Mouse (Mus musculus) cerebellum, adult 2 months (tissue): ENCODE results near the gene Nop53. TPM values are rescaled to one million over a fixed set of nuclear protein-coding genes. Genes with fewer than 3 reads are reported as not detected.

ENCODE experiments used
- DNase-seq, 2 experiments: peaks; one replicate each; pipeline ENCODE4 v3.0.0; 2021
- H3K27ac ChIP-seq: fragments of 200-500 bp; 2 replicates; pipeline ENCODE4 v1.5.1; 2012; ENCODE audit warnings: low read length, control low read depth, inconsistent platforms; ENCODE audit not compliant: insufficient read depth
- H3K27me3 ChIP-seq: fragments of 200-500 bp; 2 replicates; pipeline ENCODE4 v1.6.1; 2012; ENCODE audit warnings: inconsistent platforms, mild to moderate bottlenecking, low read length, moderate library complexity; ENCODE audit not compliant: control insufficient read depth, insufficient read depth
- H3K4me1 ChIP-seq: fragments of 200-500 bp; 2 replicates; pipeline ENCODE4 v1.6.1; 2011; ENCODE audit warnings: low read length; ENCODE audit not compliant: control insufficient read depth, insufficient read depth
- H3K4me3 ChIP-seq: fragments of 200-500 bp; replicated peaks from 2 replicates; pipeline ENCODE3; 2011; ENCODE audit warnings: mild to moderate bottlenecking, low read depth, low read length, control low read depth; ENCODE audit not compliant: insufficient read depth
- CTCF ChIP-seq: fragments of 200-500 bp; IDR thresholded peaks from 2 replicates; pipeline ENCODE4 v1.5.1; 2011; ENCODE audit warnings: low read depth, mild to moderate bottlenecking, control low read depth, low read length, moderate library complexity, borderline replicate concordance; ENCODE audit not compliant: insufficient read depth
- POLR2A ChIP-seq: fragments of 200-500 bp; IDR thresholded peaks from 2 replicates; pipeline ENCODE4 v1.6.1; 2011; ENCODE audit warnings: low read length, control low read depth, borderline replicate concordance; ENCODE audit not compliant: insufficient read depth
- WGBS: fragments of 180-500 bp; shearing (Covaris S2); methylation state at CpG from one replicate; pipeline ENCODE4 v1.1.7; 2018; 5-methylcytosine and 5-hydroxymethylcytosine counted together
- polyA plus RNA-seq: library from polyadenylated mRNA; depleted of rRNA; stranded (reverse); fragments of >200 nt; gene quantifications from 2 replicates; pipeline ENCODE4 v1.2.3, GENCODE M21; 2012; rRNA removed

The Nop53 gene
- polyA plus RNA-seq, 1 experiment = 108 TPM

DNA sequence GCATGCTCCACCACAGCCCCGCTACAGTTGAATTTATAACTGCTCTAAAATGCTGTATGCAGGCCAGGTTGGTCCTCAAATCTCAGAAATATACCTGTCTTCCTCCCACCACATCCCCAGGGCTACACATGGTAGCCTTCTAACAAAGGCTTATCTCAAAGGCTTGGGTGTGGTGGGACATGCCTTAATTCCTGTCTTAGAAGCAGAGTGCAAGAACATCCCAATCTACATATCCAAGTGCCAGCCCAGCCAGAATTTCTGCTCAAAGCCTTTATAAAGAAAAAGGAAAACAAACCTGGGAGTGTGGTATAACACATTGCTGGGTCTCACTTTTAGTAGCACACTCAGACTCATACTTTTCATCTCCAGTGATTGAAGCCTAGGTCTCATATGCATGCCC lies 51.6 kb downstream of the Nop53 start:
- Histone ChIP-seq H3K4me3 (no peak overlapping the region), H3K27me3 (no peaks in the 10 kb centered on the region), H3K27ac (no peak overlapping the region), H3K4me1 (no peaks in the 10 kb centered on the region)
- WGBS = 59% methylated on average over 1 of the region's 1 CpGs
- no peak for DNase-seq
- no peak for TF ChIP-seq POLR2A
- TF ChIP-seq CTCF = no peak

Other genes starting within 250 kb of the Nop53 start
- not detected in 2 replicates for gene Obox5, start 195.9 kb downstream of the Nop53 start, polyA plus RNA-seq
- not detected in 2 replicates for gene Obox6, start 106.4 kb downstream of the Nop53 start, polyA plus RNA-seq
- not detected in 2 replicates for gene Crx, start 66.1 kb downstream of the Nop53 start, polyA plus RNA-seq
- gene Crxos, start 63.5 kb downstream of the Nop53 start, polyA plus RNA-seq = 0.11 TPM in 1 of 2 replicates, not detected in the other
- 870 and 931 TPM in 2 replicates for gene Selenow, start 23.7 kb downstream of the Nop53 start, polyA plus RNA-seq
- 7.4 and 7.5 TPM in 2 replicates for gene Ehd2, start 21.5 kb upstream of the Nop53 start, polyA plus RNA-seq
- gene Bicra, start 101.8 kb upstream of the Nop53 start, polyA plus RNA-seq = 12.3 and 12.4 TPM in 2 replicates
- 0.16 and 0.28 TPM in 2 replicates for gene Zfp541, start 115.7 kb upstream of the Nop53 start, polyA plus RNA-seq
- 447 and 471 TPM in 2 replicates for gene Napa, start 152.4 kb upstream of the Nop53 start, polyA plus RNA-seq
- 56.4 and 60.5 TPM in 2 replicates for gene Kptn, start 173.8 kb upstream of the Nop53 start, polyA plus RNA-seq
- 84.6 and 116 TPM in 2 replicates for gene Slc8a2, start 183.8 kb upstream of the Nop53 start, polyA plus RNA-seq
- gene Meis3, start 229.0 kb upstream of the Nop53 start, polyA plus RNA-seq = 93.5 and 94.2 TPM in 2 replicates